Mouse (Mus musculus): Measurements from ENCODE around the gene Ccdc134. TPM values are rescaled to one million over a fixed set of nuclear protein-coding genes. Genes with fewer than 3 reads are reported as not detected.

The Ccdc134 gene
- polyA plus RNA-seq, 1 experiment from 2014 or later, result 19.7 TPM

- no peak for ATAC-seq (ENCODE audit: insufficient read depth, low FRiP score, low TSS enrichment)
- no peaks in the 10 kb centered on the region for H3K9me3 ChIP-seq (ENCODE audit: control insufficient read depth, low read length)
- H3K27me3 ChIP-seq (ENCODE audit: control insufficient read depth, insufficient read depth, low read length), result no peaks in the 10 kb centered on the region
- no peak for DNase-seq (ENCODE audit: low spot score)
- no peak overlapping the region for H3K9ac ChIP-seq (ENCODE audit: low read length)
- 0 out of 2 replicates have a peak, but pooled peaks cover 2% of the 10 kb centered on the region for H3K4me1 ChIP-seq (ENCODE audit: control insufficient read depth, insufficient read depth, low read length)
- H3K36me3 ChIP-seq (ENCODE audit: control insufficient read depth, insufficient read depth, low read length), result peaks cover 34% of the 10 kb centered on the region
- no peak overlapping the region for H3K4me3 ChIP-seq (ENCODE audit: low read depth, low read length)
- H3K27ac ChIP-seq (ENCODE audit: low read depth, low read length), result no peak overlapping the region
- H3K4me2 ChIP-seq (ENCODE audit: low read depth), result no peak overlapping the region
- 92% methylated on average over 8 of the region's 8 CpGs for WGBS
These were observed 44.9 kb downstream of the Ccdc134 start for GRCm38 (mm10) chr15:82172648-82173047.

GRCm38 (mm10) chr15:82175091-82175490, 47.4 kb downstream of the Ccdc134 start:
- Histone ChIP-seq H3K4me3 (ENCODE audit: low read depth, low read length) (no peak overlapping the region), H3K4me2 (ENCODE audit: low read depth) (no peak overlapping the region), H3K27me3 (ENCODE audit: control insufficient read depth, insufficient read depth, low read length) (no peaks in the 10 kb centered on the region), H3K36me3 (ENCODE audit: control insufficient read depth, insufficient read depth, low read length) (peaks cover 53% of the 10 kb centered on the region), H3K4me1 (ENCODE audit: control insufficient read depth, insufficient read depth, low read length) (no peaks in the 10 kb centered on the region), H3K9ac (ENCODE audit: low read length) (no peak overlapping the region), H3K27ac (ENCODE audit: low read depth, low read length) (no peak overlapping the region), H3K9me3 (ENCODE audit: control insufficient read depth, low read length) (no peaks in the 10 kb centered on the region)
- 96% methylated on average over 9 of the region's 9 CpGs for WGBS
- ATAC-seq (ENCODE audit: insufficient read depth, low FRiP score, low TSS enrichment) (no peak), DNase-seq (ENCODE audit: low spot score) (no peak)

DNA sequence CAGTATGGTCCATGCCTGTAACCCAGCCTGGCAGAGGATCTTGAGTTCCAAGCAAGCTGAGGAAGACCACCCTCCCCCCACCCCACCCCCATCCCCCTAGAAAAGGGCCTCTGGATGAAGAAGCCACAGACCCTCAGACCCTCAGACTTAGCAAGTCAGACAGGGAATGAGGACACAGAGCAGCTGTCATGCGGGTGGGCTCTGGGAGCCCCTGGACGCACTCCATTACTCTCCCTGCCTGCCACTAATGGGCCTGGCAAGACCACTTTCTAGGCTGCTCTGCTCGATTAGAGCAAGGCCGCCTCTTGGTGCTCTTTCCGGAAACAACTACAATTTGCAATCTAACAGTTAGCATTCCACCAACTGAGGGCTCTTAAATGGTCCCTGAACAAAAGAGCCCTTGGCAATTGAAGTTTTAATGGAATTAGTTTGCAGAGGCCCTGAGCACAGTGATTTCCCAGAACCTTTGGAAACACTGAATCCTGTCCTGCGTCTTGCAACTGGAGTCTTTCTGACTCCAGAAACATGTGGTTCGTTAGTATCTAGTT, 50.1 kb downstream of the Ccdc134 start:
- no peak overlapping the region for H3K9ac ChIP-seq (ENCODE audit: low read length)
- H3K4me1 ChIP-seq (ENCODE audit: control insufficient read depth, insufficient read depth, low read length), result no peaks in the 10 kb centered on the region
- 0 out of 2 replicates have a peak, but pooled peaks cover 5% of the 10 kb centered on the region for H3K9me3 ChIP-seq (ENCODE audit: control insufficient read depth, low read length)
- no peak overlapping the region for H3K27ac ChIP-seq (ENCODE audit: low read depth, low read length)
- DNase-seq (ENCODE audit: low spot score) (no peak), ATAC-seq (ENCODE audit: insufficient read depth, low FRiP score, low TSS enrichment) (no peak)
- H3K36me3 ChIP-seq (ENCODE audit: control insufficient read depth, insufficient read depth, low read length), result peaks cover 67% of the 10 kb centered on the region
- 71% methylated on average over 7 of the region's 7 CpGs for WGBS
- H3K4me2 ChIP-seq (ENCODE audit: low read depth), result no peak overlapping the region
- H3K4me3 ChIP-seq (ENCODE audit: low read depth, low read length), result no peak overlapping the region
- H3K27me3 ChIP-seq (ENCODE audit: control insufficient read depth, insufficient read depth, low read length), result no peaks in the 10 kb centered on the region

DNA sequence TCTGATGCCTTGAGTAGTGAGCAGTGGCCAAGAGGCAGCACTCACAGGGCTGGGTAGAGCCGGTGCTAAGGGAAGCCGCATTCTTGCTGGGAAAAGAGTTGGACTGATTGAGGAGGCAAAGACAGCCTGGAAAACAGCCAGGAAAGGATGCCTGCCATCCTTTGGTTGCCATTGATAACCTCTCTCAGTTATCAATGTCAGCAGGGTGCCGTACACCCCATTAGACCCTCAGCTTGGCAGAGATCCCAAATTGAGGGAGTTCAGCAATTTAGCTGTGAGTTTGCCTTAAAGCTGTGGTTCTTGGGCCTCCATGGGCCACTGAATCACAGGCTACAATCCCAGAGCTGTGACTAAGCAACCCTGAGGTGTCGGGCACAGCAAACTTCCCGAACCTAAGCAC, 53.4 kb downstream of the Ccdc134 start:
- ATAC-seq (ENCODE audit: insufficient read depth, low FRiP score, low TSS enrichment) (no peak), DNase-seq (ENCODE audit: low spot score) (no peak)

DNA sequence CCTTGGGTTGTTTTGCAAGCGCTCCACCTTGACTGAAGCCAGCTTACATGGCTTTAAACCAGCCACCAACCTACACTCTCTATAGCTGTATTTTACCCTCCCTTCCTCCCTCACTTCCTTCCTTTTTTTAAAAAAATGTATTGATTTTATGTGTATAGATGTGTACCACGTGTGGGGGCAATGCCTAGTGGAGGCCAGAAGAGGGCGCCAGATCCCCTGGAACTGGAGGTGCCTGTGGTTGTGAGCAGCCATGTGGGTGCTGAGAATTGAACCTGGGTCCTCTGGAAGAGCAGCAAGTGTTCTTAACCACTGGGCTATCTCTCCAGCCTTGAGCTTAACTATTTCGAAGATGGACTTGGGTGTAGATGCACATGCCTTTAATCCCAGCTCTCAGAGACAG, 54.6 kb downstream of the Ccdc134 start:
- no peak for DNase-seq (ENCODE audit: low spot score)
- H3K27me3 ChIP-seq (ENCODE audit: control insufficient read depth, insufficient read depth, low read length), result no peaks in the 10 kb centered on the region
- peaks cover 69% of the 10 kb centered on the region for H3K36me3 ChIP-seq (ENCODE audit: control insufficient read depth, insufficient read depth, low read length)
- 97% methylated on average over 4 of the region's 4 CpGs for WGBS
- H3K4me3 ChIP-seq (ENCODE audit: low read depth, low read length), result no peak overlapping the region
- no peak for ATAC-seq (ENCODE audit: insufficient read depth, low FRiP score, low TSS enrichment)
- H3K27ac ChIP-seq (ENCODE audit: low read depth, low read length), result no peak overlapping the region
- no peak overlapping the region for H3K9ac ChIP-seq (ENCODE audit: low read length)
- no peak overlapping the region for H3K4me2 ChIP-seq (ENCODE audit: low read depth)
- H3K4me1 ChIP-seq (ENCODE audit: control insufficient read depth, insufficient read depth, low read length), result no peaks in the 10 kb centered on the region
- H3K9me3 ChIP-seq (ENCODE audit: control insufficient read depth, low read length), result 0 out of 2 replicates have a peak, but pooled peaks cover 5% of the 10 kb centered on the region

More for the DNA sequence above, 53.4 kb downstream of the Ccdc134 start:
- H3K4me3 ChIP-seq (ENCODE audit: low read depth, low read length), result no peak overlapping the region
- 99% methylated on average over 5 of the region's 5 CpGs for WGBS
- H3K36me3 ChIP-seq (ENCODE audit: control insufficient read depth, insufficient read depth, low read length), result peaks cover 68% of the 10 kb centered on the region
- H3K9me3 ChIP-seq (ENCODE audit: control insufficient read depth, low read length), result 0 out of 2 replicates have a peak, but pooled peaks cover 5% of the 10 kb centered on the region
- no peak overlapping the region for H3K27ac ChIP-seq (ENCODE audit: low read depth, low read length)
- H3K4me2 ChIP-seq (ENCODE audit: low read depth), result no peak overlapping the region
- no peaks in the 10 kb centered on the region for H3K4me1 ChIP-seq (ENCODE audit: control insufficient read depth, insufficient read depth, low read length)
- no peaks in the 10 kb centered on the region for H3K27me3 ChIP-seq (ENCODE audit: control insufficient read depth, insufficient read depth, low read length)
- H3K9ac ChIP-seq (ENCODE audit: low read length), result no peak overlapping the region

DNA sequence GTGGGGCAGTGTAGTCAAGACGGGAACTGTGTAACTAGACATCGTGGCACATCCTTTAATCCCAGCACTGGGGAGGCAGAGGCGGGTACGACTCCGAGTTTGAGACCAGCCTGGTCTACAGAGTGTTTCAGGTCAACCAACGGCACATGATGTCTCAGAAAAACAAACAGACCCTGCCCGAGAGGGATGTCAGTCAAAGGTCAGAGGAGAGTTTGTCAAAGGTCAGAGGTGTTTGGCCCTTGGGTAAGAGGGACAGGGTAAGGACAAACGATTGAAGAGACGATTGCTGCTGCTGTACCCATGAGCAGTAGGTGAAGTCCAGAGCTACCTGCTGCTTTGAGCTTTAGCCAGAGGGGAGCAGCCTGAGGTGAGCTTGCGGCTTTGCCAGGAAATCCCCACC, 55.9 kb downstream of the Ccdc134 start:
- no peak overlapping the region for H3K27ac ChIP-seq (ENCODE audit: low read depth, low read length)
- 82% methylated on average over 10 of the region's 10 CpGs for WGBS
- H3K4me3 ChIP-seq (ENCODE audit: low read depth, low read length), result no peak overlapping the region
- 0 out of 2 replicates have a peak, but pooled peaks cover 5% of the 10 kb centered on the region for H3K9me3 ChIP-seq (ENCODE audit: control insufficient read depth, low read length)
- H3K36me3 ChIP-seq (ENCODE audit: control insufficient read depth, insufficient read depth, low read length), result peaks cover 63% of the 10 kb centered on the region
- ATAC-seq (ENCODE audit: insufficient read depth, low FRiP score, low TSS enrichment) (no peak), DNase-seq (ENCODE audit: low spot score) (no peak)
- no peaks in the 10 kb centered on the region for H3K4me1 ChIP-seq (ENCODE audit: control insufficient read depth, insufficient read depth, low read length)
- H3K27me3 ChIP-seq (ENCODE audit: control insufficient read depth, insufficient read depth, low read length), result no peaks in the 10 kb centered on the region
- H3K9ac ChIP-seq (ENCODE audit: low read length), result no peak overlapping the region
- no peak overlapping the region for H3K4me2 ChIP-seq (ENCODE audit: low read depth)

DNA sequence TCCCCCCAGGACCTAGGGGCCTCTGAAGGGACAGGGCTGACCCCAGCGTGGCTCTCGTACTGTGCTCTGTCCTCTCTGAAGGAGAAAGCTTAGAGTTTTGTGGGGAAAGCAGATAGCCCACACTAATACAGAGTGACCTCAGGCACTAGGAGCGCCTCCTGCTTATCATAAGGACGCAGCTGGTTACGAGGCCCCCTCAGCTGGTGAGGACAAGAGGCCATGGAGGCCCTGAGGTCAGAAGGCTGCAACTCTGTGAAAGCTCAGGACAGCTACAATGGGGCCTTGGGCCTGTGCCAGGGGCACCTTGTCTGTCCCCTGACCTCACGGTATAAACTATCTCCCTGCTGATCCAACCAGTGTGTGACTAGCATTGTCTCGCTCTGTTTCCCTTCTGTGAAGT, 56.5 kb downstream of the Ccdc134 start:
- Histone ChIP-seq H3K9ac (ENCODE audit: low read length) (no peak overlapping the region), H3K27me3 (ENCODE audit: control insufficient read depth, insufficient read depth, low read length) (no peaks in the 10 kb centered on the region), H3K9me3 (ENCODE audit: control insufficient read depth, low read length) (0 out of 2 replicates have a peak, but pooled peaks cover 5% of the 10 kb centered on the region), H3K4me2 (ENCODE audit: low read depth) (no peak overlapping the region), H3K27ac (ENCODE audit: low read depth, low read length) (0 out of 2 replicates have a peak overlapping the region, but pooled peaks have one; percentile 9), H3K36me3 (ENCODE audit: control insufficient read depth, insufficient read depth, low read length) (peaks cover 57% of the 10 kb centered on the region), H3K4me3 (ENCODE audit: low read depth, low read length) (no peak overlapping the region), H3K4me1 (ENCODE audit: control insufficient read depth, insufficient read depth, low read length) (no peaks in the 10 kb centered on the region)
- DNase-seq (ENCODE audit: low spot score) (no peak), ATAC-seq (ENCODE audit: insufficient read depth, low FRiP score, low TSS enrichment) (no peak)
- 86% methylated on average over 7 of the region's 7 CpGs for WGBS

DNA sequence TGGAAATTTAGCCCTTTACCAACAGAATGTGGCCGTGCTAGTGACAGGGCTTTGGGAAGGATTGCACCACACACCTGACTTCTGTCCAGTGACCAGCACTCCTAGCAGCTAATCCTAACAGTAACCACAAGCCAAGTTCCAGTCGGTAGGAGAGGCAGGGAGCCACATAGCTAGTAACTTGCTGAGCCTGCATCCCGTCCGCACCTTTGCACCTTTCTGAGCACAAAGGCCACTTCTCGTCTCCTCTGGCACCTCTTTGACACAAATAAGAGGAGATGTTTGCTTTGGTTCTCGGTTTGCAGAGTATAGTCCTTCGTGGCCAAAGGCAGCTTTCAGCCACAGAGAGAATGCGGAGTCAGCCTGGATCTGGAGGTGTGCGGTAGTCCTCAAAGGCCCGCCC, 56.9 kb downstream of the Ccdc134 start:
- 0 out of 2 replicates have a peak, but pooled peaks cover 5% of the 10 kb centered on the region for H3K9me3 ChIP-seq (ENCODE audit: control insufficient read depth, low read length)
- 0 out of 2 replicates have a peak overlapping the region, but pooled peaks have one; percentile 9 for H3K27ac ChIP-seq (ENCODE audit: low read depth, low read length)
- no peak overlapping the region for H3K4me2 ChIP-seq (ENCODE audit: low read depth)
- no peak overlapping the region for H3K9ac ChIP-seq (ENCODE audit: low read length)
- DNase-seq (ENCODE audit: low spot score), result no peak
- 92% methylated on average over 10 of the region's 10 CpGs for WGBS
- no peak overlapping the region for H3K4me3 ChIP-seq (ENCODE audit: low read depth, low read length)
- no peaks in the 10 kb centered on the region for H3K27me3 ChIP-seq (ENCODE audit: control insufficient read depth, insufficient read depth, low read length)
- no peaks in the 10 kb centered on the region for H3K4me1 ChIP-seq (ENCODE audit: control insufficient read depth, insufficient read depth, low read length)
- H3K36me3 ChIP-seq (ENCODE audit: control insufficient read depth, insufficient read depth, low read length), result peaks cover 56% of the 10 kb centered on the region
- ATAC-seq (ENCODE audit: insufficient read depth, low FRiP score, low TSS enrichment), result no peak

- no peaks in the 10 kb centered on the region for H3K4me1 ChIP-seq (ENCODE audit: control insufficient read depth, insufficient read depth, low read length)
- H3K4me2 ChIP-seq (ENCODE audit: low read depth), result no peak overlapping the region
- 0 out of 2 replicates have a peak, but pooled peaks cover 5% of the 10 kb centered on the region for H3K9me3 ChIP-seq (ENCODE audit: control insufficient read depth, low read length)
- 83% methylated on average over 14 of the region's 14 CpGs for WGBS
- no peaks in the 10 kb centered on the region for H3K27me3 ChIP-seq (ENCODE audit: control insufficient read depth, insufficient read depth, low read length)
- H3K27ac ChIP-seq (ENCODE audit: low read depth, low read length), result no peak overlapping the region
- no peak overlapping the region for H3K4me3 ChIP-seq (ENCODE audit: low read depth, low read length)
- DNase-seq (ENCODE audit: low spot score) (no peak), ATAC-seq (ENCODE audit: insufficient read depth, low FRiP score, low TSS enrichment) (no peak)
- H3K9ac ChIP-seq (ENCODE audit: low read length), result no peak overlapping the region
- peaks cover 50% of the 10 kb centered on the region for H3K36me3 ChIP-seq (ENCODE audit: control insufficient read depth, insufficient read depth, low read length)
These were observed 57.5 kb downstream of the Ccdc134 start for GRCm38 (mm10) chr15:82185062-82185783.

Data from neural tube, embryonic 11.5 days (tissue).